Mouse (Mus musculus): ENCODE measurements at regions not wholly inside any gene's neighbourhood (a gene's known extent, or its start where the extent isn't known, plus 50 kb on each side); places are given as distances from the start of the nearest gene placed in this dataset.

- TF ChIP-seq ZNF384 (IDR thresholded peaks at IDR 0.05; ENCODE audit: low read depth, low read length), result no peak
- TF ChIP-seq HCFC1 (IDR thresholded peaks at IDR 0.05; ENCODE audit: borderline replicate concordance, insufficient read depth, low read length), result no peak
- TF ChIP-seq CHD2 (IDR thresholded peaks at IDR 0.05; ENCODE audit: low read depth, low read length), result no peak
Observed at GRCm38 (mm10) chr15:62395377-62395776, 1449.6 kb downstream of the Gsdmc2 start.

Measured in ES-E14 (cell line).